Mouse (Mus musculus): ENCODE measurements around the gene Rabif.

Rabif gene

GRCm38 (mm10) chr1:134551869-134552268, 57.4 kb downstream of the Rabif start:
- DNase-seq (ENCODE audit: low read depth in 2 of 2, low spot score in 2 of 2), result no peak

- no peak for DNase-seq (ENCODE audit: low read depth in 2 of 2, low spot score in 2 of 2)
Observed at GRCm38 (mm10) chr1:134552396-134552795, 57.9 kb downstream of the Rabif start.

- no peak for DNase-seq (ENCODE audit: low read depth in 2 of 2, low spot score in 2 of 2)
Observed at GRCm38 (mm10) chr1:134555240-134555870, 60.9 kb downstream of the Rabif start.

GRCm38 (mm10) chr1:134555871-134556670, 61.6 kb downstream of the Rabif start:
- peak; percentile 20 to 43 for DNase-seq (ENCODE audit: low read depth in 2 of 2, low spot score in 2 of 2)

GRCm38 (mm10) chr1:134556671-134557218, 62.3 kb downstream of the Rabif start:
- peak; percentile 82 to 89 for DNase-seq (ENCODE audit: low read depth in 2 of 2, low spot score in 2 of 2)
